Mouse (Mus musculus) forelimb bud, embryonic 11.5 days (tissue): ENCODE results near the gene Elovl6.

Experiments
- DNase-seq: peaks from one replicate; pipeline ENCODE4 v3.0.0-alpha.2; 2012; ENCODE audit warnings: low read depth, low spot score

Gene Elovl6

GRCm38 (mm10) chr3:129532180-129532864, at the start of gene Elovl6:
Gene Elovl6 (plus strand): TSS chr3:129532355.
- DNase-seq = peak; percentile 96

GRCm38 (mm10) chr3:129488774-129489173, 43.4 kb upstream of the Elovl6 start:
- no peak for DNase-seq

- no peak for DNase-seq
These were observed 38.0 kb upstream of the Elovl6 start for GRCm38 (mm10) chr3:129494123-129494522.

- DNase-seq = no peak
These were observed 37.4 kb upstream of the Elovl6 start for GRCm38 (mm10) chr3:129494731-129495130.

GRCm38 (mm10) chr3:129503781-129504180, 28.4 kb upstream of the Elovl6 start:
- DNase-seq = no peak

- no peak for DNase-seq
These were observed 27.2 kb upstream of the Elovl6 start for GRCm38 (mm10) chr3:129504928-129505327.

GRCm38 (mm10) chr3:129507736-129508135, 24.4 kb upstream of the Elovl6 start:
- DNase-seq = no peak

GRCm38 (mm10) chr3:129508571-129508970, 23.6 kb upstream of the Elovl6 start:
- DNase-seq = no peak

- DNase-seq = no peak
These were observed 22.4 kb upstream of the Elovl6 start for GRCm38 (mm10) chr3:129509725-129510124.

GRCm38 (mm10) chr3:129515863-129516436, 16.2 kb upstream of the Elovl6 start:
- no peak for DNase-seq

GRCm38 (mm10) chr3:129520499-129520898, 11.7 kb upstream of the Elovl6 start:
- no peak for DNase-seq

GRCm38 (mm10) chr3:129523456-129524143, 8.6 kb upstream of the Elovl6 start:
- DNase-seq = no peak

- no peak for DNase-seq
These were observed 5.1 kb upstream of the Elovl6 start for GRCm38 (mm10) chr3:129527046-129527445.

GRCm38 (mm10) chr3:129529311-129529710, 2.8 kb upstream of the Elovl6 start:
- DNase-seq = no peak

GRCm38 (mm10) chr3:129530461-129530860, 1.7 kb upstream of the Elovl6 start:
- no peak for DNase-seq

GRCm38 (mm10) chr3:129532865-129533742, 949 bp downstream of the Elovl6 start:
- DNase-seq = peak; percentile 55

GRCm38 (mm10) chr3:129533743-129534530, 1.8 kb downstream of the Elovl6 start:
- peak; percentile 49 for DNase-seq

GRCm38 (mm10) chr3:129535444-129535843, 3.3 kb downstream of the Elovl6 start:
- DNase-seq = no peak

- peak; percentile 97 for DNase-seq
These were observed 4.0 kb downstream of the Elovl6 start for GRCm38 (mm10) chr3:129536109-129536508.

- no peak for DNase-seq
These were observed 5.8 kb downstream of the Elovl6 start for GRCm38 (mm10) chr3:129537954-129538353.

GRCm38 (mm10) chr3:129540882-129541281, 8.7 kb downstream of the Elovl6 start:
- DNase-seq = no peak
